Mouse (Mus musculus) splenic B cell, adult 2 months (primary cell): ENCODE data around the gene Dip2b.

Experiments
- DNase-seq: peaks from one replicate; pipeline ENCODE4 v3.0.0-alpha.2; 2011; ENCODE audit warnings: low read depth, low spot score
- H3K27me3 ChIP-seq: 2 replicates; pipeline ENCODE4 v1.6.1; 2012; ENCODE audit warnings: mild to moderate bottlenecking, low read length, moderate library complexity, mixed read lengths; ENCODE audit not compliant: control insufficient read depth, poor library complexity, insufficient read depth, severe bottlenecking
- H3K36me3 ChIP-seq: 2 replicates; pipeline ENCODE4 v1.6.1; 2012; ENCODE audit warnings: mild to moderate bottlenecking, low read length, moderate library complexity, mixed read lengths; ENCODE audit not compliant: control insufficient read depth, poor library complexity, insufficient read depth, severe bottlenecking

The Dip2b gene

DNA sequence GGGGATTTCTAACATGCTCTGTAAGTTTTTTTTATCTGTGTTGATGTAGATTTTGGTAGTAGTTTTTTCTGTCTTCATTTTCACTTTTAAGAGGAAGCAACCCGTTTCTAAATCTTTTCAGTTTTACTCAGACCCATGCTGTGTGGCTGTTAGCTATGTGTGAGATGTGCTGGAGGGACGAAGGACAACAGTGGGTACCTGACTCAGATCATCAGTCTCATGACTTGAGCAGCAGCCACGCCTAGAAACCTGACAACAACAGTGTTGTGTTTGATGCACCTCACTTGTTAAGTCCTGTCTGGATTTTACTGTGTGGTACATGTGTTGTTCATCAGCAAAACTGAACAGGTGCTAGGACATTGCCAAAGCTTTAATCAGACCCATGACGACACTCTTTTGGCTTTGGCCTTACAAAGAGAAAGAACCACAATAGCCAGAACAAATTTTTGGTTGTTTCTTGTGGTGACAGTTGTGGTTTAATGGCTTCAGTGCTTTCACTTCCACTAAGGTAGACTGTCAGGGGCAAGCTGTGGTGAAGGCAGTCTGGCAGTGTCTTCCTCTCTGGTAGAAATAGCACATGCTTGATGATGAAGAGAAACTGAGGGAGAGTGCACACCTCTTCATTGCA lies 22.2 kb downstream of the Dip2b start:
- Histone ChIP-seq H3K27me3 (no peaks in the 10 kb centered on the region), H3K36me3 (no peaks in the 10 kb centered on the region)
- DNase-seq = peak; percentile 89

GRCm38 (mm10) chr15:100061377-100061776 lies 22.9 kb downstream of the Dip2b start:
- Histone ChIP-seq H3K27me3 (no peaks in the 10 kb centered on the region), H3K36me3 (no peaks in the 10 kb centered on the region)
- no peak for DNase-seq

DNA sequence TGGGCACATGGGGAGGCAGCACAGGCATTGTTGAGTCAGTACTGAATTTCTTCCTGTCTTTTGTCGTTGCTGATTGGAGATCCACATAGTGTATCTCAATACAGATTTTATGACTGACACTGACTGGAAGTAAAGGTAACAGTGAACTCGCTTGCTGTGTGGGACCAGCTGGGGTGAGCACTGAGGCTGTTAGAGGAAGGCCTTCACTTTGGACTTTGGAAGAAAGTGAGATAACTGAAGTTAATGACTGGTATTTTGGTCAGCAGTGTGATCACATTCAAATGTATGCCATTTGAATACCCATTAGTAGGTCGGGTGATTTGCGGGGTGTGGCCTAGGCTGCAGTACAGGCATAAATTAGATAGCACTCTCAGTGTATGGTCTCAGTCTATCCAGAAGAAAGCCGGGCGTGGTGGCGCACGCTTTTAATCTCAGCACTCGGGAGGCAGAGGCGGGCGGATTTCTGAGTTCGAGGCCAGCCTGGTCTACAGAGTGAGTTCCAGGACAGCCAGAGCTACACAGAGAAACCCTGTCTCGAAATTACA lies 24.8 kb downstream of the Dip2b start:
- Histone ChIP-seq H3K27me3 (no peaks in the 10 kb centered on the region), H3K36me3 (no peaks in the 10 kb centered on the region)
- no peak for DNase-seq

DNA sequence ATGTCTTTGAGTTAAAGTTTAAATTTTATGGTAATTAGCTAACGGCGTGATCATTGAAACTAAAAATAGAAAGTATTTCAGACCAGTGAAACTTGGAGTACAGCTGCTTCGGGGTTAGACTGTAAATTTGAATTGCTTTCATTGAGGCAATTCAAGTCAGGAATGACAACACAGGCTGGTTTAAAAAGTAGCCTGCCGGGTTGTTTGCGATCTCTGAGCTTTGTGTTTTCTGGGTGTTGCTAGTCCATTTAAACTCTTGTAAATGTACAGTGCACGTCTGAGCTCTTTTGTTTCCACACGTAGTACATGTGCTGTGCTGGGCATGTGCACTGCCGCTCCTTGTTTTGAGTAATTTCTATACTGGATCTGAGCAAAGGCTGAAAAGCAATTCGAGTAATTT lies 28.2 kb downstream of the Dip2b start:
- no peaks in the 10 kb centered on the region for H3K27me3 ChIP-seq
- H3K36me3 ChIP-seq = no peaks in the 10 kb centered on the region
- no peak for DNase-seq

GRCm38 (mm10) chr15:100069101-100069500 lies 30.6 kb downstream of the Dip2b start:
- DNase-seq = no peak
- Histone ChIP-seq H3K27me3 (no peaks in the 10 kb centered on the region), H3K36me3 (no peaks in the 10 kb centered on the region)

DNA sequence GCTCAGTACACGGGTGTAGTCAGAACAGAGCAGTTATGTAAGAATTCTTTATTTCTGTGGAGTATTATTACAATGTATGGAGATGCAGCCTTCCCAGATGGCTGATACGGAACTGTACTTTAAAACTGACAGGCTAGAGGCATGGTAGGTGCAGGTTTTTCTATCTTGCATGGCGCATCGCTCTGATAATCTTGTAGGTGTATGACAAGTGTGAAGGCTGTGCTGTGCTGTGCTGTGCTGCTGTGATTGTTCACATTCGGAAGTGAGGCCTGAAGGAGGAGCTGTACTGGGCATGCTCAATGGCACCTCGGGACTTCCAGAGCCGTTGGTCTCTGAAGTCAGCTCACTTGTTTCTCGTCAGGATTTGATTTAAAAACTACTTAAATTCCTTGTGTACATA lies 31.6 kb downstream of the Dip2b start:
- DNase-seq = no peak
- Histone ChIP-seq H3K36me3 (no peaks in the 10 kb centered on the region), H3K27me3 (no peaks in the 10 kb centered on the region)

GRCm38 (mm10) chr15:100071819-100072218 lies 33.4 kb downstream of the Dip2b start:
- Histone ChIP-seq H3K27me3 (no peaks in the 10 kb centered on the region), H3K36me3 (no peaks in the 10 kb centered on the region)
- DNase-seq = no peak

DNA sequence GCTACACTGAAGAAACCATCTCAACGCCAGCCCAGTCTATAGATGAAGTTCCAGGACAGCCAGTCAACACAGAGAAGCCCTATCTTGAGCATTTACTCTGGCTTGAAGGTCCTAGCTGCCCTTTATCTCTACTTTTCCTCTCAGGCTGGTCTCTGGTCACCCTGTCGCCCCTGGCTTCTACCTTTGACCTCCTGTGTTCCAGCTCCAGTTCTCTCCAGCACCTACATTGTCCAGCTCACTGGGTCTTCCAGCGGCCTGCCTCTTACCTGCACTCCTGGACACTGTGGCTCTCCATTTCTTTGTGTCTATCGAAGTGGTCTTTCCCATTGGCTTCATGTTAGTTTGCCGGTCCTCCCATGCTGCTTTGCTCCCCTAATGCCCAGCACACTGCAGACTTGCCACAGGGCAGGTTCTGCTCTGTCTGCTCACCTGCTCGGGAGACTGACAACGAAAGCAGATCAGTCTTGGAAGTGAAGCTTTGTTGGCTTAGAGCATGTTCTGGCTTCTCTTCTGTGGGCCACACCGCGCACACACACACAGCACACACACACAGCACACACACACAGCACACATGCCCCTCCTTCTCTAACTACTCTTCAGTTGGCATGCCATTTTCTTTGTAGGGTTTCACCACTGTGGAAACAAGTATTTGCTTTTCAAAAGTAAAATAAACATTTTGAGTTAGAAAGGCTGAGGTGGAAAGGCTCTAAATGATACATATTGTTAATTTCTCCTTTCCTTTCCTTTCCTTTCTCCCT lies 35.4 kb downstream of the Dip2b start:
- DNase-seq = no peak
- H3K27me3 ChIP-seq = no peaks in the 10 kb centered on the region
- H3K36me3 ChIP-seq = no peaks in the 10 kb centered on the region

DNA sequence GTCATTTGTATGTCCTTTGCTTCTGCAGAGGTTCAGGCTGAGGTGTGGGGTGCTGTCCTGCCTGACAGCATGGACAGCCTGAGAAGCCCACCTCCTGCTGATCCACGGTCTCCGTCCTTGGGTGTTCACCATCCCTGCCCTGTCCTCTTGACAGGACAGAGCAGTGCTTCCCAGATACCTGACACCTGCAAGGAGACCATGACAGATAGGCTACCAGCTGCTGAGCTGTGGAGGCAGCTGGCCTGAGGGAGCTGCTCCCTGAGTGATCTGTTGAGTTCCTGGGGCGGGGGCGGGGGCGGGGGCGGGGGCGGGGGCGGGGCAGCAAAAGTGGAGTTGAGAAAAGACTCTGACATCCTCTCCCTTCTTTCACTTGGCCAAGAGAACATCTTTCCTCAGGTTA lies 36.3 kb downstream of the Dip2b start:
- no peaks in the 10 kb centered on the region for H3K36me3 ChIP-seq
- no peak for DNase-seq
- H3K27me3 ChIP-seq = no peaks in the 10 kb centered on the region

GRCm38 (mm10) chr15:100076362-100076761 lies 37.9 kb downstream of the Dip2b start:
- no peaks in the 10 kb centered on the region for H3K27me3 ChIP-seq
- no peaks in the 10 kb centered on the region for H3K36me3 ChIP-seq
- no peak for DNase-seq

DNA sequence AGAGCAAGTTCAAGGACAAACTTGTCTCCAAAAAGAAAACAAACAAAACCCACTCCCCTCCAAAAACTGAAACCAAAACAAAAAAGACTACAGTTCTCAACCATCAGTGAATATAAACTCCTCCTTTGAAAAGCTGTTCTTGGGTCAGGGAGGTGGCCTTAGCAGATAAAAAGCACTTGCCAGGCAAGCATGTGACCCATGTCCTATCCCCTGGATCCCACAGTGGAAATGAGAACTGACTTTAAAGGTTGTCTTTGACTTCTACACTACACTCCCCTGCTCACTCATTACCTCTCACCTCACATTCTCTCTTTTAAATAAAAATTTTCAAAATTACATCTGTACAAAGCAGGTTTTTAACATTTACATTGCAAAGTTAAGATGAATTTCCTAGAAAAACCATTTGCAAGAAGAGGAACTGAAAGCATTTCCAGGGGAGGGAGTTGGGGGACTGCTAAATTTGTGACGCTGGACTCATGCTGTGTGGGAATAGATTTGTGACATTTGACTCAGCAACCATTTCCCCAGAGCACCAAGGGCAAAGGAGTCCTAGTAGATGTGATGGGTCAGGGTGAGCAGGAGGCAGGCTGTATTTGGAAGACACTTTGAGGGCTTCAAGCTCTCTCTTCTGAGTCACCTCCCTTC lies 42.5 kb downstream of the Dip2b start:
- DNase-seq = peak; percentile 44
- no peaks in the 10 kb centered on the region for H3K36me3 ChIP-seq
- no peaks in the 10 kb centered on the region for H3K27me3 ChIP-seq

- DNase-seq = no peak
- Histone ChIP-seq H3K27me3 (no peaks in the 10 kb centered on the region), H3K36me3 (no peaks in the 10 kb centered on the region)
Observed at GRCm38 (mm10) chr15:100081478-100081998, 43.1 kb downstream of the Dip2b start.

GRCm38 (mm10) chr15:100082052-100082451 lies 43.6 kb downstream of the Dip2b start:
- no peak for DNase-seq
- Histone ChIP-seq H3K36me3 (no peaks in the 10 kb centered on the region), H3K27me3 (no peaks in the 10 kb centered on the region)

- Histone ChIP-seq H3K27me3 (no peaks in the 10 kb centered on the region), H3K36me3 (no peaks in the 10 kb centered on the region)
- DNase-seq = no peak
Observed at GRCm38 (mm10) chr15:100082733-100083132, 44.3 kb downstream of the Dip2b start.

DNA sequence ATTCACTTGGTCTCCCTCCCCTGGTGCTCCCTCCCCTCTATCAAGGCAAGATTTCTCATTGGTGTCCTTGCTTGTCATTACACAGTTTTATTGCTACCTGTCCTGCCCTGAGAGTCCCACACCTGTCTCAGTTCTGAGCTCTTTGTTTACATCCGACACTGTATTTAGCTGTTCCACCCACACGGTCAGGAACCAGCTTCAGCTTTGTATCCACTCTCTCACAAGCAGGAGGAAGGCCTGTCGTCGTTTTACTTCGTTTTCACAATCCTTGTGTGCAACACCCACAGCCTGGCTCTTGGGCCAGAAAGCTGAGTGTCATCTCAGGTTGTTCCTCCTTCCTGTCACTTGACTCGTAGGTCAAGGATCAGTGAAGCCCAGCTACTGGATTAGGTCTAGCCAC lies 45.4 kb downstream of the Dip2b start:
- no peak for DNase-seq
- Histone ChIP-seq H3K27me3 (no peaks in the 10 kb centered on the region), H3K36me3 (no peaks in the 10 kb centered on the region)
